Mouse (Mus musculus): ENCODE data around the gene Gm13124. TPM values are rescaled to one million over a fixed set of nuclear protein-coding genes. Genes with fewer than 3 reads are reported as not detected.

The Gm13124 gene
- polyA plus RNA-seq, 1 experiment from 2014 or later, result not detected

- H3K27me3 ChIP-seq (replicated peaks; ENCODE audit: control insufficient read depth, insufficient read depth, low read length), result no peaks in the 10 kb centered on the region
- H3K9ac ChIP-seq (replicated peaks; ENCODE audit: low read depth, low read length), result no peak overlapping the region
- no peak overlapping the region for H3K4me2 ChIP-seq (ENCODE audit: low read length)
- ATAC-seq, result no peak
- no peak overlapping the region for H3K4me3 ChIP-seq (replicated peaks; ENCODE audit: low read length)
- no peak overlapping the region for H3K27ac ChIP-seq (ENCODE audit: low read length)
- H3K4me1 ChIP-seq (replicated peaks; ENCODE audit: control insufficient read depth, insufficient read depth, low read length), result no peaks in the 10 kb centered on the region
- H3K9me3 ChIP-seq (ENCODE audit: control insufficient read depth, low read length), result peaks cover 37% of the 10 kb centered on the region
- H3K36me3 ChIP-seq (ENCODE audit: control insufficient read depth, insufficient read depth), result no peaks in the 10 kb centered on the region
- WGBS, result 77% methylated on average over 1 of the region's 1 CpGs
These were observed 20.2 kb downstream of the Gm13124 start for GRCm38 (mm10) chr4:144544689-144545088.

GRCm38 (mm10) chr4:144519522-144519921 lies 45.4 kb downstream of the Gm13124 start, which contains the start of gene 9430007A20Rik:
Gene 9430007A20Rik (plus strand): TSS chr4:144519822.
- Histone ChIP-seq H3K4me1 (replicated peaks; ENCODE audit: control insufficient read depth, insufficient read depth, low read length) (no peaks in the 10 kb centered on the region), H3K9me3 (ENCODE audit: control insufficient read depth, low read length) (peaks cover 23% of the 10 kb centered on the region), H3K27me3 (replicated peaks; ENCODE audit: control insufficient read depth, insufficient read depth, low read length) (no peaks in the 10 kb centered on the region), H3K4me2 (ENCODE audit: low read length) (no peak within 1 kb of the TSS), H3K4me3 (replicated peaks; ENCODE audit: low read length) (no peak within 1 kb of the TSS), H3K36me3 (ENCODE audit: control insufficient read depth, insufficient read depth) (no peaks in the 10 kb centered on the region), H3K9ac (replicated peaks; ENCODE audit: low read depth, low read length) (no peak within 1 kb of the TSS), H3K27ac (ENCODE audit: low read length) (no peak within 1 kb of the TSS)
- 78% methylated on average over 5 of the region's 5 CpGs for whole genome bisulfite sequencing
- no peak for ATAC-seq

- Histone ChIP-seq H3K27ac (ENCODE audit: low read length) (no peak overlapping the region), H3K9ac (replicated peaks; ENCODE audit: low read depth, low read length) (no peak overlapping the region), H3K9me3 (ENCODE audit: control insufficient read depth, low read length) (peaks cover 13% of the 10 kb centered on the region), H3K36me3 (ENCODE audit: control insufficient read depth, insufficient read depth) (no peaks in the 10 kb centered on the region), H3K4me2 (ENCODE audit: low read length) (no peak overlapping the region), H3K27me3 (replicated peaks; ENCODE audit: control insufficient read depth, insufficient read depth, low read length) (no peaks in the 10 kb centered on the region), H3K4me1 (replicated peaks; ENCODE audit: control insufficient read depth, insufficient read depth, low read length) (no peaks in the 10 kb centered on the region), H3K4me3 (replicated peaks; ENCODE audit: low read length) (no peak overlapping the region)
- ATAC-seq, result no peak
- WGBS, result 92% methylated on average over 1 of the region's 1 CpGs
These were observed 58.4 kb downstream of the Gm13124 start for GRCm38 (mm10) chr4:144506518-144506917.

Other genes with a start within 250 kb of the Gm13124 start
- not detected in 2 replicates for gene Gm13128, start 234.9 kb downstream of the Gm13124 start, polyA plus RNA-seq (2015; fragmentation: Nextera tagmentation; extraction: Ambion mirVana)
- not detected in 2 replicates for gene Gm13119, start 207.2 kb downstream of the Gm13124 start, polyA plus RNA-seq (2015; fragmentation: Nextera tagmentation; extraction: Ambion mirVana)
- gene Pramef20, start 187.2 kb downstream of the Gm13124 start, polyA plus RNA-seq (2015; fragmentation: Nextera tagmentation; extraction: Ambion mirVana), result not detected in 2 replicates
- not detected in 2 replicates for gene Pramef12, start 156.7 kb downstream of the Gm13124 start, polyA plus RNA-seq (2015; fragmentation: Nextera tagmentation; extraction: Ambion mirVana)
- gene 1700012P22Rik, start 126.4 kb downstream of the Gm13124 start, polyA plus RNA-seq (2015; fragmentation: Nextera tagmentation; extraction: Ambion mirVana), result not detected in 2 replicates
- gene Gm9944, start 111.8 kb downstream of the Gm13124 start, polyA plus RNA-seq (2015; fragmentation: Nextera tagmentation; extraction: Ambion mirVana), result not detected in 2 replicates
- gene Aadacl3, start 101.4 kb downstream of the Gm13124 start, polyA plus RNA-seq (2015; fragmentation: Nextera tagmentation; extraction: Ambion mirVana), result not detected in 2 replicates
- gene 9430007A20Rik, start 45.3 kb downstream of the Gm13124 start, polyA plus RNA-seq (2015; fragmentation: Nextera tagmentation; extraction: Ambion mirVana), result not detected in 2 replicates
- gene Aadacl4, start 48.6 kb upstream of the Gm13124 start, polyA plus RNA-seq (2015; fragmentation: Nextera tagmentation; extraction: Ambion mirVana), result not detected in 2 replicates
- not detected in 2 replicates for gene Gm436, start 121.2 kb upstream of the Gm13124 start, polyA plus RNA-seq (2015; fragmentation: Nextera tagmentation; extraction: Ambion mirVana)
- not detected in 2 replicates for gene Gm13178, start 156.3 kb upstream of the Gm13124 start, polyA plus RNA-seq (2015; fragmentation: Nextera tagmentation; extraction: Ambion mirVana)
- gene Gm438, start 221.4 kb upstream of the Gm13124 start, polyA plus RNA-seq (2015; fragmentation: Nextera tagmentation; extraction: Ambion mirVana), result not detected in 2 replicates